Mouse (Mus musculus) thymus, adult 2 months (tissue): ENCODE measurements around the gene Cenpb. TPM values are rescaled to one million over a fixed set of nuclear protein-coding genes. Genes with fewer than 3 reads are reported as not detected.

ENCODE experiments used
- DNase-seq: peaks from one replicate; pipeline ENCODE4 v3.0.0; 2021
- H3K27ac ChIP-seq: fragments of 200-500 bp; 2 replicates; pipeline ENCODE4 v1.5.1; 2012; ENCODE audit warnings: low read length, control low read depth; ENCODE audit not compliant: control insufficient read depth, insufficient read depth
- H3K27me3 ChIP-seq: fragments of 200-500 bp; 2 replicates; pipeline ENCODE4 v1.6.1; 2012; ENCODE audit warnings: mild to moderate bottlenecking, low read length, moderate library complexity, mixed read lengths; ENCODE audit not compliant: control insufficient read depth, insufficient read depth
- H3K36me3 ChIP-seq: fragments of 200-500 bp; 2 replicates; pipeline ENCODE4 v1.6.1; 2012; ENCODE audit warnings: mild to moderate bottlenecking, low read length, moderate library complexity; ENCODE audit not compliant: control insufficient read depth, insufficient read depth
- H3K4me1 ChIP-seq: fragments of 200-500 bp; replicated peaks from 2 replicates; pipeline ENCODE4 v1.6.1; 2012; ENCODE audit warnings: low read length; ENCODE audit not compliant: control insufficient read depth, insufficient read depth
- H3K4me3 ChIP-seq: fragments of 200-500 bp; 2 replicates; pipeline ENCODE4 v1.5.1; 2012; ENCODE audit warnings: mild to moderate bottlenecking, low read length, control low read depth, moderate library complexity; ENCODE audit not compliant: control insufficient read depth, insufficient read depth
- CTCF ChIP-seq: fragments of 200-500 bp; IDR thresholded peaks from 2 replicates; pipeline ENCODE4 v1.5.1; 2012; ENCODE audit warnings: mild to moderate bottlenecking, control low read depth, low read length, moderate library complexity, borderline replicate concordance; ENCODE audit not compliant: control insufficient read depth, poor library complexity, insufficient read depth; ENCODE audit errors: extremely low read depth
- POLR2A ChIP-seq: fragments of 200-500 bp; IDR thresholded peaks from 2 replicates; pipeline ENCODE4 v1.6.1; 2012; ENCODE audit warnings: mild to moderate bottlenecking, low read length, control low read depth, moderate library complexity; ENCODE audit not compliant: control insufficient read depth, poor library complexity, insufficient read depth; ENCODE audit errors: extremely low read depth
- WGBS: fragments of 180-500 bp; shearing (Covaris S2); methylation state at CpG from one replicate; pipeline ENCODE4 v1.1.7; 2018; 5-methylcytosine and 5-hydroxymethylcytosine counted together
- polyA plus RNA-seq: library from polyadenylated mRNA; depleted of rRNA; stranded (reverse); fragments of >200 nt; gene quantifications from 2 replicates; pipeline ENCODE4 v1.2.3, GENCODE M21; 2012

Gene Cenpb
- polyA plus RNA-seq, 1 experiment: 45.6 TPM

DNA sequence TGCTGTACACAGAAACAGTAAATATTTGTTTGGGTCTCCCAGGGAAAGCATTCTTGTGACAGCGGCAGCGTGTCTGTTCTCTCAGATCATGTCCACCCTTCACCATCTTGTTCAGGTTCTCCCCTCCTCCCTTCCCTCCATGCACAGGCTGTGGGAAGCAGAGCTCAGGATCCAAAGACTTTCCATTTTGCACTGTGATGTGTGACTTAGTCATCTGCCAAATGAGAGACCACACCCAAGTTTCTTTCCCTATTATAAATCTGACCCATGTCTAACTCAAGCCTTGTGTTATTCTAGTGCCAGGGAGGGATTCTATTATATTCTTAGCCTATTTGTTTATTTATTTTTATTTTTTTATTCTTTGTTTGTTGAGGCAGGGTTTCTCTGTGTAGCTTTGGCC lies 28.5 kb upstream of the Cenpb start:
- no peaks in the 10 kb centered on the region for H3K27me3 ChIP-seq
- TF ChIP-seq CTCF (no peak), POLR2A (no peak)
- H3K36me3 ChIP-seq: no peaks in the 10 kb centered on the region
- DNase-seq: no peak
- H3K27ac ChIP-seq: no peak overlapping the region
- H3K4me3 ChIP-seq: no peak overlapping the region
- WGBS: 94% methylated on average over 2 of the region's 2 CpGs
- peaks cover 16% of the 10 kb centered on the region for H3K4me1 ChIP-seq

DNA sequence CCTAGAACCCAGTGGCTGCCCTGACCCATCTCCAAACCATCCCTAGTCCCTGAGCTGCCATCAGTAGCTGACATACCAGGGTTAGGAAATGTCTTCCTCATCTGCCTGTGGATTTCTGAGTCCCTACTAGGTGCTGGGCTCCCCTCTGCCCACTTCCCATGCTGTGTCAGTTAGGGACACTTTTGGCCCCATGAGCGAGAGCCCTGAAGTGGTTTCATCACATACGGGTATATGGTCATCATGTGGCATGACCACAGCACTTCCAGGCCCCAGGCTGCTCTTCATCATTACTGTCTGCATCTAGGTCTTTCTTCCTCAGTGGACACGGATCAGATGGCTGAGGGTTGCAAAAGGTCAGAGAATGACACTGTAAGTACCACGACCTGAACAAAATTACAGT lies 26.9 kb upstream of the Cenpb start, which contains the start of gene Ap5s1:
TSS of gene Ap5s1 (plus strand) at position 301 of the 400 bp plus-strand sequence.
- Histone ChIP-seq H3K27me3 (no peaks in the 10 kb centered on the region), H3K4me1 (peaks cover 16% of the 10 kb centered on the region), H3K27ac (no peak within 1 kb of the TSS), H3K36me3 (no peaks in the 10 kb centered on the region), H3K4me3 (no peak within 1 kb of the TSS)
- DNase-seq: no peak
- TF ChIP-seq CTCF (no peak), POLR2A (no peak)
- 93% methylated on average over 4 of the region's 4 CpGs for WGBS

- TF ChIP-seq CTCF (no peak), POLR2A (no peak)
These were observed 25.8 kb upstream of the Cenpb start for GRCm38 (mm10) chr2:131205521-131206182.

DNA sequence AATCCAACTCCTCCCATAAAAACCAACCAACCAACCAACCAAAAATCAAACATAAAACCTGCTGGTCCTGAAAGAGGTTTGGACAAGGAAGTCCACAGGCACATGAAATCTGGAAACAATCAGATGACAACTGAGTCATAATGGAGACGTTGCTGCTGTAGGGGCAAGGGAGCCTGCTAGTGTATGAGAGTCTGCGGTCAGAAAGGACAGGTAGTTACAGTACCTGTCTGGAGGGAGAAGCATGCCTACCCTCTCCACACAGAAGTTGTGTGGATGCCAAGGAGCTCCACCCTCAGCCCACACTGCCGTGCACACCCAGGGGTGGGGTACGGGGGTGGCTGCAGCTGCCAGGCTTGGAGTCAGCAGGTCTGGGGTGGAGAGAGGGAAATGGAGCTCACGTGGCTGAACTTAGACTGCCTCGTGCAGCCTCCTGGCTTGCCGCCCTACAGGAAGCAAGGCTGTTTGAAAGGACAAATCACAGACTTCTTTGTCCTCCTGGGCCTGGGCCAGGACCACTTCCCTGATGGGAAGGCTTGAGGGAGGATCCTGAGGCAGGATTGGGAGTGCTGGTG lies 24.6 kb upstream of the Cenpb start:
- WGBS: 18% methylated on average over 7 of the region's 7 CpGs
- Histone ChIP-seq H3K4me1 (peaks cover 8% of the 10 kb centered on the region), H3K27ac (no peak overlapping the region), H3K27me3 (no peaks in the 10 kb centered on the region), H3K36me3 (no peaks in the 10 kb centered on the region), H3K4me3 (no peak overlapping the region)
- no peak for TF ChIP-seq POLR2A
- TF ChIP-seq CTCF: no peak
- DNase-seq: peak; percentile 19

More at GRCm38 (mm10) chr2:131205521-131206182, 25.8 kb upstream of the Cenpb start:
- H3K36me3 ChIP-seq: no peaks in the 10 kb centered on the region
- no peak overlapping the region for H3K4me3 ChIP-seq
- H3K27ac ChIP-seq: no peak overlapping the region
- no peaks in the 10 kb centered on the region for H3K27me3 ChIP-seq
- 78% methylated on average over 8 of the region's 8 CpGs for WGBS
- DNase-seq: no peak
- peaks cover 12% of the 10 kb centered on the region for H3K4me1 ChIP-seq

GRCm38 (mm10) chr2:131203816-131204409 lies 24.0 kb upstream of the Cenpb start:
- Histone ChIP-seq H3K27ac (no peak overlapping the region), H3K36me3 (no peaks in the 10 kb centered on the region)
- WGBS: 90% methylated on average over 6 of the region's 6 CpGs

GRCm38 (mm10) chr2:131201262-131201661 lies 21.4 kb upstream of the Cenpb start:
- Histone ChIP-seq H3K27ac (no peak overlapping the region), H3K36me3 (peaks cover 3% of the 10 kb centered on the region), H3K4me3 (no peak overlapping the region), H3K27me3 (no peaks in the 10 kb centered on the region), H3K4me1 (peaks cover 6% of the 10 kb centered on the region; the same call in 1 of the 2 replicates)
- no peak for DNase-seq
- TF ChIP-seq POLR2A (no peak), CTCF (no peak)
- WGBS: 95% methylated on average over 3 of the region's 3 CpGs

More at GRCm38 (mm10) chr2:131203816-131204409, 24.0 kb upstream of the Cenpb start:
- no peak overlapping the region for H3K4me3 ChIP-seq
- H3K27me3 ChIP-seq: no peaks in the 10 kb centered on the region
- TF ChIP-seq CTCF: no peak
- TF ChIP-seq POLR2A: no peak
- DNase-seq: no peak
- peaks cover 6% of the 10 kb centered on the region; the same call in 1 of the 2 replicates for H3K4me1 ChIP-seq
